Mouse (Mus musculus): Measurements from ENCODE around the gene E2f6.

Gene E2f6

DNA sequence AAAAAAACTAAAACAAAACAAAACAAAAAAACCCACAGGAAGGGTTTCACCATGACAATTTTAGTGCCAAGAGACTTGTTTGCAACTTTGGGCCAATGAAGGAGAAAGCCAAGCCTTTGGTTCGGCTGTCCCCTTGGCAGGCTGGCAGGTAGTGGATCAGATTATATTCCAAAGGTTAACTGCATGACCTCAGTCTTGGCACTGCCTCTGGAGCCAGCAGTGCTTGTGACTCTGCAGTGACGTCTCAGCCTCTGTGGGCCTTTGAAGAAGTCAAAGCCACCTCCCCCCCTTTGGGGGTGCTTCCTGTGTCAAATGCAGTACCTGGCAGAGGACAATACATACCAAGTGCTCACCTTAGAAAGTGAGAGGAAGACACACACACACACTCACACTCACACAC, 63.3 kb downstream of the E2f6 start:
- DNase-seq (ENCODE audit: low spot score): no peak

DNA sequence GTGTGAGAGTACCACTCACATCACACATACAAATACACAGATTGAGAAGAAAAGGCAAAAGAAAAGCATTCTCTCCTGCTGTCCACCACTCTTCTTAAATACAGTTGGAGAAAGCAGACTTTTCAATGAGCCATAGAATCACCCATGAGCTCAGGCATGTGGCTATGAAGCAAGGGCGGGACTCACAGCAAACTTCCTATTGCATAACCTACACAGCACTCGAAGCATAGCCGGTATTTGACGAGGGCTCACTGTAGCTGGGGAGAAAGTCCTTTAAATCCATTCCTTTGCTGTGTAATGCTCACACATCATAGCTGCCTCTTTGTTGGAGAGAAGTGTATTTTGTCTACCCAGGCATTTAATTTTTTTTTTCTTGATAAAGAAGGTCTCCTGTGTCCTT, 64.5 kb downstream of the E2f6 start:
- DNase-seq (ENCODE audit: low spot score): no peak

DNA sequence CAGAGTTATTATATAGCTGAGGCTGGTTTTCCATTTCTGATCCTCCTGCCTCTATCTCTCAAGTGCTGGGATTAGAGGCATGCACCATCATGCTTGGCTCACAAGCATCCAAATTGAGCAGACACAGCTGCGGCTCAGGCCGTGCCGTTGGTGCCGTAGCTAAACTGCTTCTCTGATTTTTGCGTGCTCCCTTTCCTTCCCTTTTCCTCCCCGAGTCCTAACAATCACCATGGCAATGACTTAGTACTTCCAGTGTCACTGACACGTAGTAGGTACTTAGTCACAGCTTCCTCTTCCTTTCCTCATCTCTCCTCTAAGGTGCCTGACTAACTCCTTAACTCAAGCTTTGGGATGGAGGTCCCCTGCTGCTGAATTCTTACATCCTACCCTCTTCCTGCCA, 64.9 kb downstream of the E2f6 start:
- DNase-seq (ENCODE audit: low spot score): no peak

DNA sequence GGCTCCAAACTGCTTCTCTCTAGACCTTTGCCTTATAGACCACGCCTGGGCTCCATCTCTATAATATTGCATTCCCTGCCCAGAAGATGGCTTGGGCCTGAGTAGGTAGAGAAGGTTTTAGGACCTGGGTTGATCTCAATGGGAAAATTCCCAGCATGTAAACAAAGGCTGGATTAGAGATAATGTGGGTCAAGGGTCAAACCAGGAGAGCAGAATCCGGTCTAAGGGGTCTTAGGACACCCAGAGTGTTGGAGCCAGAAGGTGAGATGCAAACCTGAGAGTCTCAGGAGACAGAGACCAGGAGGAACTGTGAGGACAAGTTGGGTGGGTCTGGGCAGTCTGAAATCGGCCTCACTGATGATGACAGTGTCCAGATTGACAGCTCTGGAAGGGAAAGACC, 65.9 kb downstream of the E2f6 start:
- DNase-seq (ENCODE audit: low spot score): no peak

DNA sequence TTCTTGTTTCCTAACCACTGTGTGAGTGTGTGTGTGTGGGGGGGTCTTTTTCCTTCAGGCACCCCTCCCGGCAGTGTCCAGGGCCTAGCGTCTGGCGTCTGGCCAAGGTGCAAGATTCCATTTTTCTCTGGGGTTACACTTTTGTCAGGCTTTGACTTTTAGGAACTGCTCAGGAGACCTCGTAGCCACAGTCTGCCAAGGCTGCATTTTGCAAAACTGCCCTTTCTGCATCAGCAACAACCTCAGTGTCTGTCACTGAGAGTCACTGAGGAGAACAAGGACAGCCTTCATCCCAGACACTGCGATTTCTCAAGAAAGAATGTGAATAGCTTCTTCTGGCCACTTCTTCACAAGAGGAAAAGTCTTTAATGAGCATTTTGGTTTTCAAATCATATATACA, 66.4 kb downstream of the E2f6 start:
- DNase-seq (ENCODE audit: low spot score): no peak

DNA sequence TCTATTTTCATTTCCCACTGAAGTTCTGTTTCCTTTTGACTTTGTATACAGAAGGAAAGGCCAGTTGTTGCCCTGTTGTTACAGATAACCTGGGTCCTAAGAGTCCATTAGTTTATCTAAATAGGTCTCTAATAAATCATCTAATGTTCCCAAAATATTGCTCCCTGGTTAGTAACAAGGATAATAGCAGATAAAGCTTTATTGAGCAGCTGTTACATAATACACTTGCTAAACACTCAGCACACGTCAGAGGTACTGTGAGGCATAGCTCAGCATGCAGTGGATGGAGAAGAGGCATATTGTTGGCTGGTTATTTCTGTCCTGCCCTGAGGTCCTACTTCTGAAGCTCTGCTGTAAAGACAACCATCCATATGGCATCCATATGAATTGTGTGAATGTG, 66.9 kb downstream of the E2f6 start:
- DNase-seq (ENCODE audit: low spot score): no peak

DNA sequence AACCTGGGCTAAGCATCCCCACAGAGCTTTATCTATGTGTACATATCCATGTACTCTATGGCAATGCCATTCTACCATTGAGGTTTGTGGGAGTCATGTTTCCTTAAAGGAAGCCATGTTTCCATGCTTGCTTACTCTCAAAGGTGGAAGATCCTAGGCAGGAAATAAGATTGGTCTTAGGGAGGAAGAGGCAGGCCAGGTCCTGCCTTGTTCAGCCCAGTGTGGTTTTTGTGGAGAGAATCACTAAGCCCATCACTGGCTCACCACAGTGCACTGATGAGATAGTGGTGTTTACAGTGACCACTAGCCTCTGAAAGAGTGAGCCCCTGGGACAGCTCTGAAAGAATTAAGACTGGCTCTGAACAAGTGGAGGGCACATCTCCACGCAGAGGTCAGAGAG, 68.6 kb downstream of the E2f6 start:
- DNase-seq (ENCODE audit: low spot score): no peak

DNA sequence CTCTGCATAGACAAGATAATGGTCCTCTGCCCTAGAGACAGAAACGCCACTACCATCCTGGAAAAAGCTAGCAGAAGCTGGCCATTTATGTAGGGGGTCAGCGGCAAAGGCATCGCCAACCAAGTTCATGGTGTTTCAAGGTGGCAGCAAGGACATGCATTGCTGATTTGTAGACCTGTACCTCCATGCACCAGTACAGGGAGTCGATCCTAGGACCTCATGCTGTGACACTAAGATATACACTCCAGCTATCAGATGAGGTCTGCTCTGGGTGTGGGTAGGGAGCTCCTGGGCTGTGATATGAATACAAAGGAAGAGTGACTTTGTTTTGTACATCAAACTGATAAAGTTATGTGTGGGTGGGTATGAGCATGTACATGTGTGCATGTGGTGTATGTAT, 69.3 kb downstream of the E2f6 start:
- no peak for DNase-seq (ENCODE audit: low spot score)

DNA sequence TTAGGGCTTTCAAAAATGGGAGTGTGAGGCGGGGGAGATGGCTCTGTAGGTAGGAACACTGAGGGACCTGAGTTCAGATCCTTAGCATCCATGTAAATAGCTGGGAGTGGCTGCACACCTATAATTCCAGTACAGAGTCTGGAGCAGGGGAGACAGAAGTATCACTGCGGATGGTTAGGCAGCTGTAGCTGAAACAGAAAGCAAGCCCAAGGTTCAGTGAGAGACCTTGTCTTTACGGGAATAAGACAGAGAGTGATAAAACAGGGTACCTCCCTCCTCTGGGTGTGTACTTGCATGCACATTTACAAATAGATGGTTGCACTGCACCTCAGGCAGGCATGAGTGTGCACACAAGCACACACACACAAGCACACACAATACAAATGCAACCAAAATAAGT, 71.7 kb downstream of the E2f6 start:
- no peak for DNase-seq (ENCODE audit: low spot score)

DNA sequence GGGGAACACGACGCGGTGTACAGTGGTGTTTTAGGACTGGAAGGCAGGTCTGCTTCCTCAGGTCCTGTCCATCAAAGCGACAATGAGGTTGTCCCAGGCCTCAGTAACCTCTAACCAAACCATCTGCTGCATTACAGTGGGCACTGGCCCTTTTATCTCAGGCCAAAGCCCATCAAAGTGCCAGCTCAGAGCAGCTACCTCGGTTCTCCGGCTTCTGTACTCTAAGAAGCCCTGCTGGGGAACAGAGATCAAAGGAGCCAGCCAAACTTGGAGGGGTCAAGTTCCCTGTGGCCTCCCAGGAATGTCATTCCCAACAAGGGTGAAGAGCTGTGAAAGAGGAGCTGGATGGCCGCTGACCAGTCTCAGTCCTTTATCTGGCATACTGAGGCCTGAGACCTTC, 72.3 kb downstream of the E2f6 start:
- DNase-seq (ENCODE audit: low spot score): no peak

DNA sequence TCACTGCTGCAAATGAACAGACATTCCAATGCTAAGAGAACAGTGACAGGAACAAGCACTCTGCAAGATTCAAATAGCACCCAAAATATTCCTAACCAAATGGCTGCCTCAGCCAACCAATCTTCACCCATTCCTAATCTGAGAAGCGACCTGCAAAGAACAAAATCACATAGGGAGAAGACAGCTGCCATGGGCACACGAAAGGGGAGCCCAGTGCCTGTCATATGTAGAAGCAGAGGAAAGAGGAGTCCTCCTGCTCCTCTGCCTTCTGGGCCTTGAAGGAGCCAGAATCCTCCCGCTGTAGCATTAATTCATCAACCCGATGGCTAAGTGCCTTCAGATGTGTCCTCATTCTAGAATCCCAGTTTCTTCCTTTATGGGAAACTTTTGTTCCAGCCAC, 73.8 kb downstream of the E2f6 start:
- no peak for DNase-seq (ENCODE audit: low spot score)

DNA sequence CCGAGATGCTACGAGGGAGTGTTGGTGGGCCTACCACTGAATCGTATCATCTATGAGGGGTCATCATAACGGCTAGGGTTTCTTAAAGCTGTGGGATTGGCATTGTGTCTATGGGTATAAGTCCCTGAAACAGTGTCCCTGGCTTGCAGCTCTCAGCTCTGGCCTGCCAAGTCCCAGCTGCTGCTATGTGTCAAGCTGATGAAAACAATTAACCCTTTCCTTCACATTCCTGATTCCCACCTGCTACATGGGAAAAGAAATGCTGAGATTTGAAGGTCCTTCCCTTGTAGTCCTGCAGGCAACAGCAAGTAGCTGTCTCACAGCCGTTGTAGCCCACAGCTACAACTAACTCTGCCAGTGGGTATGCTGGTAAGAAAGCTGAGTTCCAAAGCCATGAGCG, 75.6 kb downstream of the E2f6 start:
- DNase-seq (ENCODE audit: low spot score): no peak
